Mouse (Mus musculus) hindbrain, postnatal 0 days (tissue): ENCODE results near the gene Rap1gap2. TPM values are rescaled to one million over a fixed set of nuclear protein-coding genes. Genes with fewer than 3 reads are reported as not detected.

Experiments
- ATAC-seq: fragments of 200-750 bp; cut with Nextera tagmentation; 2 replicates; pipeline ENCODE4 v1.8.0; 2017; ENCODE audit warnings: mild to moderate bottlenecking, moderate TSS enrichment, moderate library complexity
- DNase-seq: peaks from one replicate; pipeline ENCODE4 v3.0.0-alpha.2; 2015; ENCODE audit warnings: low spot score
- H3K27ac ChIP-seq: fragments of 300-500 bp; sonication (generic); 2 replicates; pipeline ENCODE4 v1.5.1; 2014; ENCODE audit warnings: mild to moderate bottlenecking
- H3K27me3 ChIP-seq: fragments of 300-500 bp; sonication (generic); 2 replicates; pipeline ENCODE4 v1.6.1; 2014; ENCODE audit warnings: low read length, mixed read lengths; ENCODE audit not compliant: insufficient read depth
- H3K36me3 ChIP-seq: fragments of 300-500 bp; sonication (generic); 2 replicates; pipeline ENCODE4 v1.6.1; 2014; ENCODE audit warnings: low read length, mixed read lengths; ENCODE audit not compliant: insufficient read depth
- H3K4me1 ChIP-seq: fragments of 300-500 bp; sonication (generic); 2 replicates; pipeline ENCODE4 v1.6.1; 2014; ENCODE audit warnings: antibody characterized with exemption, low read length, mixed read lengths; ENCODE audit not compliant: insufficient read depth
- H3K4me2 ChIP-seq: fragments of 300-500 bp; sonication (generic); 2 replicates; pipeline ENCODE4 v1.6.1; 2014; ENCODE audit warnings: low read depth, mild to moderate bottlenecking, low read length, moderate library complexity, mixed read lengths
- H3K4me3 ChIP-seq: fragments of 300-500 bp; sonication (generic); 2 replicates; pipeline ENCODE4 v1.5.1; 2014; ENCODE audit warnings: low read length
- H3K9ac ChIP-seq: fragments of 300-500 bp; sonication (generic); replicated peaks from 2 replicates; pipeline ENCODE4 v1.6.1; 2014; ENCODE audit warnings: mild to moderate bottlenecking, low read length, moderate library complexity, mixed read lengths
- H3K9me3 ChIP-seq: fragments of 300-500 bp; sonication (generic); 2 replicates; pipeline ENCODE4 v1.6.1; 2016; ENCODE audit warnings: low read length, mixed read lengths
- CTCF ChIP-seq: IDR thresholded peaks from 2 replicates; pipeline ENCODE4 v1.5.1; 2016; ENCODE audit warnings: antibody characterized with exemption, control low read depth, low read depth
- WGBS: fragments of 180-500 bp; shearing (Covaris S2); extraction: QIAGEN DNeasy Blood & Tissue Kit; methylation state at CpG from one replicate; pipeline ENCODE4 v1.1.7; 2014; 5-methylcytosine and 5-hydroxymethylcytosine counted together
- polyA plus RNA-seq: library from polyadenylated mRNA; unstranded; fragments of >200 nt; fragmentation: Nextera tagmentation; extraction: Ambion mirVana; gene quantifications from 2 replicates; pipeline ENCODE4 v1.2.1, GENCODE M21; 2015
- total RNA-seq: library from RNA; depleted of rRNA; stranded (reverse); fragments of >200 nt; gene quantifications from 2 replicates; pipeline ENCODE4 v1.2.3, GENCODE M21; 2014

Gene Rap1gap2
- total and polyA plus RNA-seq, 2 experiments from 2014 or later = 9.9 to 55.5 TPM

DNA sequence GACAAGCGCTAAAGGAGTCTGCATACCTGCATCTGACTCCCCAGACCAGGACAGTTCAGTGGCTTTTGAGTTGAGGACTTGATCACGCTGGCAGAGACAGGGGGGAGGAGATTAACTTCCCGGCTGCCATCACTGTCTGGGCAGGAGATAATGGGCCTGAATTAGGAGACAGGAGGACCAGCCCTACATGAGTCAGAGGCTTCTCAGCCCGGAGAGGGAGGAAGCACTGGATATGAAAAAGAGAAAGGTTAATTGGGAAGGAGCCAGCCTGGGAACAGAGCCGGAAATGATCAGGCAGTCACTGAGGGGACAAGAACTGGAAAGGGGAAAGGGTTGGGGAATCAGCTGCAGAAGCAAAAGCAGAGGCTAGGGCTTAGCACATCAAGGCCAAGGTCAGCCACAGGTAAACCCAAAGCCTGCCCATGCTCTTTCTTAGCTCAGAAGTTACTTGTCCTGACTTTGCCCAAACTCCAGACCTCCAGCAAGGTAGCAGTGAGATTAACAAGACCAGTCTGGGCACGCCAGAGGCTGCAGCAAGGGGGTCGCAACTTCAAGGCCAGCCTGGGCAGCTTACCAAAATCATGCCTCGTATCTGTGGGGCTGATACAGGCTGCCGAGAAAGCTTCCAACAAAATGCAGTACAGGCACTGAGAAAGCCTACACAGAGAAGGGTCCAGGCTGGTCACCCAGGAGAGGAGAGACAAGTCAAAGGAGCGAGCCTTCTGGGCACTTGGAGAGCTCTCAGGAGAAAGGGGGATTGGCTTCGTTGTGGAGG is 53.1 kb downstream of the Rap1gap2 start:
- H3K4me2 ChIP-seq = no peak overlapping the region
- H3K4me1 ChIP-seq = peaks cover 14% of the 10 kb centered on the region; the same call in 1 of the 2 replicates
- H3K27ac ChIP-seq = no peak overlapping the region
- H3K4me3 ChIP-seq = no peak overlapping the region
- no peaks in the 10 kb centered on the region for H3K9me3 ChIP-seq
- no peak for TF ChIP-seq CTCF
- H3K9ac ChIP-seq = no peak overlapping the region
- H3K27me3 ChIP-seq = no peaks in the 10 kb centered on the region
- WGBS = 54% methylated on average over 11 of the region's 11 CpGs
- no peak for DNase-seq
- no peaks in the 10 kb centered on the region for H3K36me3 ChIP-seq
- ATAC-seq = no peak

GRCm38 (mm10) chr11:74555716-74556374 is 54.9 kb downstream of the Rap1gap2 start:
- Histone ChIP-seq H3K4me2 (no peak overlapping the region), H3K9me3 (no peaks in the 10 kb centered on the region), H3K27me3 (no peaks in the 10 kb centered on the region), H3K36me3 (no peaks in the 10 kb centered on the region), H3K4me3 (no peak overlapping the region), H3K4me1 (peaks cover 14% of the 10 kb centered on the region; the same call in 1 of the 2 replicates), H3K9ac (no peak overlapping the region), H3K27ac (peak overlapping the region; percentile 51)
- WGBS = 45% methylated on average over 9 of the region's 9 CpGs
- TF ChIP-seq CTCF = no peak
- ATAC-seq = no peak
- DNase-seq = no peak

GRCm38 (mm10) chr11:74554683-74555341 is 55.9 kb downstream of the Rap1gap2 start:
- no peaks in the 10 kb centered on the region for H3K9me3 ChIP-seq
- peaks cover 14% of the 10 kb centered on the region; the same call in 1 of the 2 replicates for H3K4me1 ChIP-seq
- ATAC-seq (peak; percentile 77), DNase-seq (peak; percentile 83)
- H3K27me3 ChIP-seq = no peaks in the 10 kb centered on the region
- no peak overlapping the region for H3K4me2 ChIP-seq
- H3K36me3 ChIP-seq = no peaks in the 10 kb centered on the region
- WGBS = 40% methylated on average over 15 of the region's 15 CpGs
- no peak overlapping the region for H3K4me3 ChIP-seq
- no peak overlapping the region for H3K9ac ChIP-seq
- peak overlapping the region; percentile 67 for H3K27ac ChIP-seq
- TF ChIP-seq CTCF = no peak

DNA sequence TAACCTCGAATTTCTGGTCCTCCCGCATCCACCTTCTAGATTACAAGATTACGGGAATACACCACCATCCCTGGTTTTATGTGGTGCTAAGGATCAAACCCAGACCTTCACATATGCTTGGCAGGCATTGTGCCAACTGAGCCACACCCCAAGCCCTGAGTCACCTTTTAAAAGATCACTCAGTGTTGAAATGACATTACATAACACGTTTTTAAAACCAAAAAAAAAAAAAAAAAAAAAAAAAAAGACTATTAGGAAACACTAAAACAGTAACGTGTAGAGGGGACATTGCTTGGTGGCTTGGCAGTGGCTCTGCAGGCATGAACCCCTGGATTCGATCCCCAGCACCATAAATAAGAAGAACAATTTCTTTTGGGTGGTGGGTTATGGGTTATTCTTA is 59.1 kb downstream of the Rap1gap2 start:
- DNase-seq (no peak), ATAC-seq (no peak)
- no peak overlapping the region for H3K9ac ChIP-seq
- no peaks in the 10 kb centered on the region for H3K9me3 ChIP-seq
- no peak overlapping the region for H3K4me2 ChIP-seq
- WGBS = 77% methylated on average over 6 of the region's 6 CpGs
- no peaks in the 10 kb centered on the region for H3K27me3 ChIP-seq
- TF ChIP-seq CTCF = no peak
- no peak overlapping the region for H3K4me3 ChIP-seq
- no peaks in the 10 kb centered on the region for H3K36me3 ChIP-seq
- H3K27ac ChIP-seq = no peak overlapping the region
- H3K4me1 ChIP-seq = peaks cover 18% of the 10 kb centered on the region; the same call in 1 of the 2 replicates

- DNase-seq (no peak), ATAC-seq (no peak)
- 60% methylated on average over 5 of the region's 5 CpGs for WGBS
- no peak overlapping the region for H3K9ac ChIP-seq
- no peak overlapping the region for H3K4me3 ChIP-seq
- H3K9me3 ChIP-seq = no peaks in the 10 kb centered on the region
- H3K4me2 ChIP-seq = no peak overlapping the region
- no peaks in the 10 kb centered on the region for H3K27me3 ChIP-seq
- TF ChIP-seq CTCF = peak; percentile 23
- no peaks in the 10 kb centered on the region for H3K36me3 ChIP-seq
- no peak overlapping the region for H3K27ac ChIP-seq
- peaks cover 12% of the 10 kb centered on the region; the same call in 1 of the 2 replicates for H3K4me1 ChIP-seq
Measured at GRCm38 (mm10) chr11:74550615-74551102, 60.1 kb downstream of the Rap1gap2 start.

- ATAC-seq (no peak), DNase-seq (no peak)
- WGBS = 8% methylated on average over 7 of the region's 7 CpGs
- no peak overlapping the region; the same call in 1 of the 2 replicates for H3K27ac ChIP-seq
- TF ChIP-seq CTCF = no peak
- H3K9ac ChIP-seq = no peak overlapping the region
- 0 out of 2 replicates have a peak, but pooled peaks cover 4% of the 10 kb centered on the region for H3K4me1 ChIP-seq
- no peak overlapping the region for H3K4me3 ChIP-seq
- no peak overlapping the region for H3K4me2 ChIP-seq
- no peaks in the 10 kb centered on the region for H3K27me3 ChIP-seq
- no peaks in the 10 kb centered on the region for H3K36me3 ChIP-seq
- no peaks in the 10 kb centered on the region for H3K9me3 ChIP-seq
Measured at GRCm38 (mm10) chr11:74548781-74549382, 61.8 kb downstream of the Rap1gap2 start.
